In genomic region chr11:36280533-36280932, GRCm38 (mm10) we compare ENCODE assay signal across 23 mouse cellular contexts.
DNase-seq lines count a peak whose midpoint lies in the region; ATAC-seq lines count a peak whose summit lies in the region.
"Had no signal": no experiment of that assay in that cellular context is flagged by ENCODE, and none has a peak within 500 bp of the region (broad histone marks: within the 10 kb centered on the region; RNA-seq: fewer than 3 reads in every experiment).

No protein-coding gene starts in this region.

- 50% methylated on average over 7 of the region's 7 CpGs for WGBS in liver, embryonic 12.5 days (ENCODE audit: insufficient replicate concordance)
- 49% methylated on average over 7 of the region's 7 CpGs for WGBS in liver, embryonic 16.5 days (ENCODE audit: insufficient replicate concordance)
- WGBS in midbrain, embryonic 11.5 days = 75% methylated on average over 7 of the region's 7 CpGs

- peak; percentile 46 for DNase-seq in c-Kit-positive CD71-positive TER-119-negative erythroid progenitor cells, embryonic 14.5 days (ENCODE audit: low read depth)
- DNase-seq in gastrocnemius, postnatal 4 days (ENCODE audit: low spot score in 2 of 2) = no peak
- DNase-seq in midbrain, embryonic 11.5 days (ENCODE audit: low spot score, missing footprints) = no peak
- DNase-seq: adrenal gland, adult 2 months; adrenal gland, postnatal 14 days; cerebellum, adult 18-20 months; cerebellum, adult 9-10 months; cerebellum, postnatal 14 days; gastrocnemius, postnatal 10 days; gastrocnemius, postnatal 36 days; heart, adult 11 months; heart, postnatal 10 days; heart, postnatal 36 days had no signal

- H3K9me3 ChIP-seq in liver, embryonic 12.5 days (replicated peaks) = no peaks in the 10 kb centered on the region
- H3K9me3 ChIP-seq in liver, embryonic 16.5 days (replicated peaks; ENCODE audit: control insufficient read depth, low read length) = no peaks in the 10 kb centered on the region
- H3K9me3 ChIP-seq in midbrain, embryonic 11.5 days (ENCODE audit: control insufficient read depth, low read length) = no peaks in the 10 kb centered on the region
- H3K9me3 ChIP-seq: forebrain, embryonic 10.5 days; forebrain, embryonic 13.5 days; heart, embryonic 15.5 days; hindbrain, embryonic 10.5 days; hindbrain, embryonic 13.5 days had no signal

- ATAC-seq in liver, embryonic 12.5 days = peak; percentile 54; the same call in 1 of the 2 replicates
- 0 out of 2 replicates have a peak, but pooled peaks have one; percentile 16 for ATAC-seq in liver, embryonic 16.5 days (ENCODE audit: low read depth)
- no peak for ATAC-seq in midbrain, embryonic 11.5 days (ENCODE audit: low FRiP score)
- ATAC-seq in CD4-positive, CD25-positive, alpha-beta regulatory T cell, adult 4 months = no peak
- ATAC-seq: forebrain, embryonic 13.5 days; forebrain, embryonic 16.5 days had no signal

- no peaks in the 10 kb centered on the region for H3K36me3 ChIP-seq in liver, embryonic 12.5 days
- H3K36me3 ChIP-seq in liver, embryonic 16.5 days (ENCODE audit: control insufficient read depth, insufficient read depth) = no peaks in the 10 kb centered on the region
- no peaks in the 10 kb centered on the region for H3K36me3 ChIP-seq in midbrain, embryonic 11.5 days (ENCODE audit: control insufficient read depth, insufficient read depth, low read length)
- H3K36me3 ChIP-seq: forebrain, embryonic 10.5 days; heart, embryonic 15.5 days; hindbrain, embryonic 10.5 days; hindbrain, embryonic 13.5 days had no signal

- H3K4me3 ChIP-seq in liver, embryonic 12.5 days = no peak overlapping the region
- no peak overlapping the region for H3K4me3 ChIP-seq in liver, embryonic 16.5 days (ENCODE audit: low read depth, low read length)
- no peak overlapping the region for H3K4me3 ChIP-seq in midbrain, embryonic 11.5 days (ENCODE audit: low read depth, low read length)
- H3K4me3 ChIP-seq: forebrain, embryonic 10.5 days; forebrain, embryonic 13.5 days; heart, embryonic 15.5 days; hindbrain, embryonic 10.5 days; hindbrain, embryonic 13.5 days had no signal

- H3K27ac ChIP-seq in liver, embryonic 12.5 days = no peak overlapping the region
- no peak overlapping the region for H3K27ac ChIP-seq in liver, embryonic 16.5 days (ENCODE audit: low read length)
- no peak overlapping the region for H3K27ac ChIP-seq in midbrain, embryonic 11.5 days (ENCODE audit: low read depth, low read length)
- H3K27ac ChIP-seq: forebrain, embryonic 10.5 days; forebrain, embryonic 13.5 days; heart, embryonic 15.5 days; hindbrain, embryonic 10.5 days; hindbrain, embryonic 13.5 days had no signal

- H3K27me3 ChIP-seq in liver, embryonic 12.5 days (replicated peaks) = no peaks in the 10 kb centered on the region
- no peaks in the 10 kb centered on the region for H3K27me3 ChIP-seq in liver, embryonic 16.5 days (ENCODE audit: control insufficient read depth, insufficient read depth, low read depth, low read length)
- no peaks in the 10 kb centered on the region for H3K27me3 ChIP-seq in midbrain, embryonic 11.5 days (ENCODE audit: control insufficient read depth, insufficient read depth, low read length)
- H3K27me3 ChIP-seq: forebrain, embryonic 13.5 days; heart, embryonic 15.5 days; hindbrain, embryonic 13.5 days had no signal

- H3K9ac ChIP-seq in liver, embryonic 12.5 days = no peak overlapping the region
- no peak overlapping the region for H3K9ac ChIP-seq in liver, embryonic 16.5 days (ENCODE audit: low read depth, low read length)
- H3K9ac ChIP-seq in midbrain, embryonic 11.5 days (ENCODE audit: low read length) = no peak overlapping the region
- H3K9ac ChIP-seq: forebrain, embryonic 13.5 days; heart, embryonic 15.5 days; hindbrain, embryonic 13.5 days had no signal

- no peak overlapping the region for H3K4me2 ChIP-seq in liver, embryonic 12.5 days
- no peak overlapping the region for H3K4me2 ChIP-seq in liver, embryonic 16.5 days (ENCODE audit: low read depth, low read length)
- H3K4me2 ChIP-seq in midbrain, embryonic 11.5 days = no peak overlapping the region
- H3K4me2 ChIP-seq: forebrain, embryonic 13.5 days; heart, embryonic 11.5 days; heart, embryonic 15.5 days; hindbrain, embryonic 13.5 days had no signal

- H3K4me1 ChIP-seq in liver, embryonic 12.5 days = no peaks in the 10 kb centered on the region
- H3K4me1 ChIP-seq in liver, embryonic 16.5 days (ENCODE audit: control insufficient read depth, low read depth, low read length) = no peaks in the 10 kb centered on the region
- H3K4me1 ChIP-seq in midbrain, embryonic 11.5 days (ENCODE audit: control insufficient read depth, insufficient read depth, low read length) = peaks cover 14% of the 10 kb centered on the region
- H3K4me1 ChIP-seq: heart, embryonic 15.5 days had no signal

Comparison
In these comparisons a context has a peak if more than half of its experiments do, and no peak if none do; other contexts are left out.
1. ATAC-seq: peak in liver, embryonic 12.5 days (single experiment) and liver, embryonic 16.5 days (single experiment); none in midbrain, embryonic 11.5 days (single experiment) and CD4-positive, CD25-positive, alpha-beta regulatory T cell, adult 4 months (single experiment).